Mouse (Mus musculus): ENCODE results near the gene Llgl2.
"Not testable (repeated sequence)": the region's sequence is repeated elsewhere in the genome, so short reads cannot be mapped to it uniquely, and the experiment has no call there.

The Llgl2 gene

DNA sequence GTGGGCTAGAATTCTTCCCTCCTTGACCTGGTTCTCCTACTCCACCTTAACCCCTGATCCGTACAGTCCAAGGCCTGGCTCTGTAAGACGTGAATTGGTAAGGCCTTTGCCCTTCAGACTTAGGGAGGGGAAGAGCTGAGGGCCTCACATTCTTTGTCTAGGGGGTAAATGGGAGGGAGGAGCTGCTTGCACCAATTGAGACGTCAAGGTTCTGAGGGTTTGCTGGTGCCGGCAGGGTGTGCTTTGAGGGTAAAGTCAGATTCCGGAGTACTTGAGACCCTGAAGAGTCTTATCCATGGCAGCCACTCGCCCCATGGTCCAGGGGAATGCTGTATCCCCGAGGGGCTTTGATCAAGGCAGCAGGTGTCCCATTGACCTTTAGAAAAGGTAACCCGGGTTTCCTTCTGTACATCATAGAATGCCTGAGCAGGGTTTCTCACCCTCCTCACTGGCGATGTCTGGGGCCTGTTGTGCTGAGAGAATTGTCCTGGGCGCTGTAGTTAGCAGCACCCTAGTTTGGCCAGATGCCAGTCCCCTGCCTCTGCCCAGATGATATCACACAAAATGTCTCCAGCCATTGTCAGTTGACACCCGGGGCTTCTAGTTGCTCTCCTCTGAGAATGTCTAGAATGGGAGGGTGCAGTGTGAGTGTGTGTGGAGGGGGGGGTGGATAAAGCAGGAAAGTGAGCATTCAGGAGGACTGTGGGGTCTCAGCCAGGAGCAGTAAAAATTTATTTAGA is 13.0 kb downstream of the Llgl2 start:
- DNase-seq, result peak in 1 of 2 experiments; percentile 78

DNA sequence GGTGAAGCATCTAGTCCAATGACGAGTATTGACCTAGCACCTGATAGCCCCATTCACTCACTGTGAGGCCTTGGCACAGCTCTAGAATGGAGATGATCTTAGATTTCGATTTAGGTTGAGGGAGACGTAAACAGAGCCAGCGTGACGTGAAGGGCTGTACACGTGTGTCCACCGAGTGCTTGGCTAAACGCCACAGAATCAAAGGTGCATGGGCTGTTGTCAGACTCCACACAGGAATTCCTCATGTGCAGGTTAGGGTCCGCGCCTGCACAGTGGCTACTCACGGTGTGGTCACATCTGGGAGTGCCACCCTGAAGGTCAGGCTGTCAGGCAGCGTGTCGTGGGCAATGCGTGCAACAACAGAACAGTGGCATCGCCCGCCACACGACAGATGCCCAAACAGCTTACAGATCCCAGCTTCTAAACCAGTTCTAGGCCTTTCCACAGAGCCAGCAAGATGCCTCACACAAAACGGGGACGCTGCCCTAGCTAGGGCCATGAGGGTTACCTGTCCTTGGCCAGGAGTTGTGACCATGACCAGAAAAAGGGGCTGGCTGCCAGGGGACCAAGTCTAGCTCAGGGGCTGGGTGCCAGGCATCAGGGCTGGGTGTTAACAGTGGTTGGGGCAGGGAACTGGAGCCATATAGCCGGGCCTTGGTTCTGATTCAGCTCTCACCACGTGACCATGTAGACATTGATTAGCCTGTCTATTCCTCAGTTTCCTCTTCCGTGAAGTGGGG is 13.9 kb downstream of the Llgl2 start:
- DNase-seq, result peak; percentile 67 to 78

DNA sequence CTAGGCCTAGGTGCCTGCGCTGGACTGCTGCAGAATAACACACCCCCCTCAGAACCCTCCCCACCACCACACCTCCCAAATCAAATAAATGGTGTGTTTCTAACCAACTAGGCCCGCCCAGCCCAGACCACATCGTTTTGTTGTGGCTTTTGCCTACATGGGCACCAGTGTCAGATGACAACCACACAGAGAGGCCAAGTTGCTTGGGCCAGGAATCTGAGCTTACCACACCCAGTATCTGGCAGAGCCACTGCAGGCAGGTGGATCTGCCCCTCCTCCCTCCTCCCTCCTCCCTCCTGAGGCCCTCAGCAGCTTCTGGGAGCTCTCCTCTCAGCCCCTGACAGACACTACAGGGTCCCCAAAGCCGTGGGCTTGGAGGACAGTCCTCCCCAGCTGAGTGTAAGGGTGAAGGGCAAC is 15.1 kb downstream of the Llgl2 start:
- DNase-seq, result peak; percentile 61 to 82

DNA sequence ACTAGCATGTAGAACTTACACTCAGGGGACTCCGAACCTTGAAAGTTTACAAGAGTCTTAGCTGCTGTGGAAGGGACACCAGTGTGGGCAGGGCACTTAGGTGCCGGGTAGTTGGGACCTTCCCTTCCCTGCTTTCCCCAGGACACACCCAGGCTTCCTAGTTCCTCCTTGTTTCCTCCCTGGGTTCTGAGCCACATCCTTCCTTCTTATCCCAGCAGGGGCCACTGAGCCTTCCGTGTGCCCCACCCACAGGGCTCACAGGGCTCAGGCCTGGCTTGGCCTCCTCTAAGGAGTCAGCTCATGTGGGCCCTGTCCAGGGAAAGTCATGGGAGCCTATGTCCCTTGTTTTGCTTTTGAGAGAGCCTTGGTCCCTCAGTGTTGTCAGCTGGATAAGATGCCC is 15.9 kb downstream of the Llgl2 start:
- no peak for DNase-seq

DNA sequence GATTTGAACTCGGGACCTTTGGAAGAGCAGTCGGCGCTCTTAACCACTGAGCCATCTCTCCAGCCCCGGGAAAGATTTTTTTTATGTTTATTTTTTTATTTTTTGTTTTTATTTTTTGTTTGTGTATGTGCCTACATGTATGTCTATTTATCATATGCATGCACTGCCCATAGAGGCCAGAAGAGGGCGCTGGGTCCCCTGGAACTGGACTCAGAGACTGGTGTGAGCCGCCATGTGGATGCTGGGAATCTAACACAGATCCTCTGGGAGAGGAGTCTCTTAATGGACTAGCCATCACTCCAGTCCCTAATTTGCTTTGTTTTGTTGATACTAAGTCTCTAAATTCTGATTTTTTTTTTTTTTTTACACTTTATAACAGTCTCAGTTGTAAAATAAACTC is 17.2 kb downstream of the Llgl2 start:
- DNase-seq, result no peak

DNA sequence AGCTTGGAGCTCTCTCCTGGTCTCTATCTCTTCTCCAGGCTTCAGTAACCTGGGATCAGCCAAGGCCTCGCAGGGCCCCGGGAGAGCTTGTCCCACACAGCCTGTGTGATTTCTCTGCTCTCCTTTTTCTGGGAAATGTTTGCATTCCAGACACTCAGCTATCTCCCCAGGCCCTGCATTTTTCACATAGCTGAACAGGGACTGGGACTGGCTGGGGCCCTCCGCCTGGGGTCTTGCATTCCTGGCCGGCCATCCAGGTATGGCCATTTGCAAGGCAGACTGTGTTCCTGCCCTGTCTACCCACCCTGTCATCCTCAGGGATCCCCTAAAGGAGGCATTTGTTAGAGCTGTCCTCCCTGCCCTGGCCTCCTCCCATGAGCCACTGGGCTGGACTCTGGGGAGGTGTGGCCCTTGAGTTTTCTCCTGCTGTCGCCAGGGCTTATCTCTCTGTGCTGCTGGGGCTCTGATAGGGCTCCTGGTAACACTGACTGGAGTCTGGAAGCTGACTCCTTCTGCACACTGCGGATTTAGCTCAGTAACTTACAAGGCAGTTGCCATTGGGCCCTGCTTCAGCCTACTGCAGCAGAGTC is 18.2 kb downstream of the Llgl2 start:
- peak in 1 of 2 experiments; percentile 67 for DNase-seq

DNA sequence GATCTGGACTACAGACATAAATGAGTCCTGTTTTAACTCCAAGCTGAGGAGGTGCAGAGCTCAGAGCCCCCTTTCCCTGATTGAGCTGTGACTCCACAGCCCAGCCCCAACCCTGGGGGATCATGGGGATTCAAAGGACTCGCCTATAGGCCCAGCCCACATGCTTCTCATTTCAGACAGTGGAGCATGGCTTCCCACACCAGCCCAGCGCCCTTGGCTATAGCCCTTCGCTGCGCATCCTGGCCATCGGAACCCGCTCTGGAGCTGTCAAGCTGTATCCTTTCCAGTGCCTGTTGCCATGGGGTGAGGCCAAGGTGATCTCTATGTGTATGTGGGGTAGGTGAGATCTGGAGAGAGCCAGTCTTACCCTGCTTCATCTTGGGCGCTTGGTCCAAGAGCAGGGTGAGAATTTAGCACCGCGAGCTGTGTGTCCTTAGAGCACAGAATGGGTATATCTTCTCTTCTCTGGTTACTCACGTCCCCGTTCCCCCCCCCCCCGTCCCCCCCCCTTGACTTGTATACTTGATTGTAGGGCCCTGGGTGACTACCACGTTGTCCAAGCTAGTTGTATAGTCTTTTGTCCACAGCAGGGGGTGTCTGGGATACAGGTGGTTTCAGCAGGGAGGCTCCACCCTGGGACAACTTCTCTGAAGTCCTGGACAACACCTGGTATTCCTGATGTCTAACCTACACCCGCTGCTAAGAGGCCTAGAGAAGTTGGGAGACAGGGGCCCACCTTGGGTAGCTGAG is 19.5 kb downstream of the Llgl2 start:
- DNase-seq, result peak in 1 of 2 experiments; percentile 58

DNA sequence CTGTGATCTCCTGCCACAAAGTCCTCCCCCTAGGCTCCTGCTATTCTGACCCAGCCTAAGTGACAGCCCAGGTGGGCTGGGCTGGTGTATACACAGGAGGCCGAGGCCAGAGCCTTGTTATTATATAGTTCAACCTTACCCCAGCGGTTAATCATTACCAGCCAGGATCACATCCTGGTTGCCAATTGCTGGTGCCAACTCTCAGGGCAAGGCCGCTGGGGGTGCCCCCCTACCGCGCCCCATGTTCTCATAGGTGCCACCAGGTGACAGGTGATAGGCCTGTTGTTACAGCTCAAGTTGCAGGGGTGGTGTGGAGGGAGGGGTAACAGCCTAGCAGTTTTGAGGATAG is 20.0 kb downstream of the Llgl2 start:
- peak; percentile 89 to 97 for DNase-seq

DNA sequence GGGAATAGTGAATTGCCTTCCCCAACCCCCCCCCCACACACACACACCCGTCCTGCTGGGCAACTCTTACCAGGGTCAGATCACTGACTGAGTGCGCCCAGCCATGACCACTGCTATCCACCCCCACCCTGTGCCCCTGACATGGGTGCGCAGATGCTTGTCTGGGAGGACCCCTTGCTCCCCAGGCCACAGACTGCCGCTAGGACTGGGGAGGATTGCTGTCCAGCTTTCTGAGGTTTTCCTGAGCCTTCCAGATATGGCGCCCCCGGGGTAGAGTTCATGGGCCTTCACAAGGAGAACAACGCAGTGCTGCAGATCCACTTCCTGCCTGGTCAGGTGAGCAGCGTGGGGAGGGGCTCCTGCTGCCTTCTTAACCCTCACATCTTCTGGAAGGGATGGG is 20.4 kb downstream of the Llgl2 start:
- DNase-seq, result peak; percentile 61 to 88

DNA sequence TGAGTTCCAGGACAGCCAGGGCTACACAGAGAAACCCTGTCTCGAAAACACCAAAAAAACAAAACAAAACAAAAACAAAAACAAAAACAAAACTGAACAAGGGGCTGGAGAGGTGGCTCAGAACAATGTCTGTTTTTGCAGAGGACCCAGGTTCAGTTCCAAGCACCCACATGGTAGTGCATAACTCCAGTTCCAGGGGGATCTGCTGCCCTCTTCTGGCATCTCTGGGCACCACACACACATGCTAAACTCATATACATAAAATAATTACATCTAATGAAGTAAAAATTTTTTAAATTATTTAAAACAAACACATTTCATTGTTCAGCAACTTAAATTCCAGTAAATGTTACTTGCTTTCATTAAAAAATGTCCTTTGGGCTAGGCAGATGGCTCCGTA is 22.0 kb downstream of the Llgl2 start:
- no peak for DNase-seq

DNA sequence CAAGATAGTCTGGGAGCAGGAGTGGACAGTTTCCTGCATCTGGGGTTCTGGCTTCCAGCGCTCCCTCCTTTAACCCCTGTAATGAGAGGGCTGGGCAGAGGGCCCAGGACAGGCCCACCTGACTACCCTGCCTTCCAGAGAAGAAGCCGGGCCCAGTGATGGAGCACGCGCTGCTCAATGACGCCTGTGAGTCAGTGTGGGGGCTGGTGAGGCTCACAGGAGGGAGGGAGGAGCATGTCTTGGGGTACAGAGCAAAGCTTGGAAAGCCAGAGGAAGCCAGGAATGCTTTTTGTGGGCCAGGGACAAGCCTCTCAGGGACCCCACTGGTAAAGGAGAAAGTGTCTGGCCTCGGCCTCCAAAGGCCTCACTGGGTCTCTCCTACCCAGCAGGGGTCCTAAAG is 30.8 kb downstream of the Llgl2 start:
- no peak for DNase-seq

DNA sequence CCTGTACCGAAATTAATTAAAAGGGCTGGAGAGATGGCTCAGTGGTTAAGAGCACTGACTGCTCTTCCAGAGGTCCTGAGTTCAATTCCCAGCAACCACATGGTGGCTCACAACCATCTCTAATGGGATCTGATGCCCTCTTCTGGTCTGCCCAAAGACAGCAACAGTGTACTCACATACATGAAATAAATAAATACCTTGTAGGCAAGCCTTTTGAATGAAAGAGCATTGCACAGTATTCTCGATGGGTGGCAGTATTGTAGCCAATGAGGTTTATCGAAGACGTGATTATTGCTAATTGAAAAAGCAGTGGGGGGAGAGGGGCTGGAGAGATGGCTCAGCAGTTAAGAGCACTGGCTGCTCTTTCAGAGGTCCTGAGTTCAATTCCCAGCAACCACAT is 33.3 kb downstream of the Llgl2 start:
- DNase-seq, result not testable (repeated sequence)

DNA sequence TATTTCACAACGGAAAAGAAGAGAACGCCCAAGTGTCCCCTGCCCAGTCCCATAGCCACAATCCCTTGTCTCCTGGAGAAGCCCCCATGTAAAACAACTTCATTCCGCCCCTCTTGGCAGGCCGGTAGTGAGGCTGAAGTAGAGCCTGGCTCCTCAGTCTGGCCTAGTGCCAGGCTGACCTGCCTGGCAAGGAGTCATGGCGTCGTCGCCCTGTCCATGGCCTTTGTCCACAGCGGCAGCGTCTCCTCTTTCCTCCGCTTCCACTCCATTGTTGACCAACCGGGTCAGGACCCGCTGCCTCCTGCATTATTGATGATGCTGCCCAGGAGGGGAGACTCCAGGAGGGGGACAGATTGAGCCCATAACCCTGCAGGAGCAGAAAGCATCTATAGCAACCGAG is 34.1 kb downstream of the Llgl2 start:
- peak; percentile 61 to 76 for DNase-seq

DNA sequence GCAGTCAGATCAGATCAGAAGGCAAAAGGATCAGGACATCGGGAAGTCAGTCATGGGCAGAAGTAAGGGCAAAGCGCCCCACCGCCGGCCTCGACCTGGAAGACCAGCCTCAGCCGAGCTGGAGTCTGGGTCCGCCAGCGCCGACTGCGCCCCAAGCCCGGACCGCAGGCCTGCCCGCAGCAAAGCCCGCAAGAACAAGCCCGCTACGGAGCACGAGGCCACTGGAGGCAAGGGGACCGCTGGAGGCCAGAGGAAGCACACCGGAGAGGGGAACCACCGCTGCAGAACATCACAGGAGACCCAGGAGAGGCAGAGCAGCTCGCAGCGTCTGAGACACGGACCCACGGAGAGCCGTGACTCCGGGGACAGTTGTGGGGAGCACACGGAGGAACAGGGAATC is 34.5 kb downstream of the Llgl2 start, which contains the start of gene Myo15b:
Gene Myo15b, plus strand, starts transcription at position 53 of the 400 bp plus-strand sequence.
- DNase-seq, result no peak

DNA sequence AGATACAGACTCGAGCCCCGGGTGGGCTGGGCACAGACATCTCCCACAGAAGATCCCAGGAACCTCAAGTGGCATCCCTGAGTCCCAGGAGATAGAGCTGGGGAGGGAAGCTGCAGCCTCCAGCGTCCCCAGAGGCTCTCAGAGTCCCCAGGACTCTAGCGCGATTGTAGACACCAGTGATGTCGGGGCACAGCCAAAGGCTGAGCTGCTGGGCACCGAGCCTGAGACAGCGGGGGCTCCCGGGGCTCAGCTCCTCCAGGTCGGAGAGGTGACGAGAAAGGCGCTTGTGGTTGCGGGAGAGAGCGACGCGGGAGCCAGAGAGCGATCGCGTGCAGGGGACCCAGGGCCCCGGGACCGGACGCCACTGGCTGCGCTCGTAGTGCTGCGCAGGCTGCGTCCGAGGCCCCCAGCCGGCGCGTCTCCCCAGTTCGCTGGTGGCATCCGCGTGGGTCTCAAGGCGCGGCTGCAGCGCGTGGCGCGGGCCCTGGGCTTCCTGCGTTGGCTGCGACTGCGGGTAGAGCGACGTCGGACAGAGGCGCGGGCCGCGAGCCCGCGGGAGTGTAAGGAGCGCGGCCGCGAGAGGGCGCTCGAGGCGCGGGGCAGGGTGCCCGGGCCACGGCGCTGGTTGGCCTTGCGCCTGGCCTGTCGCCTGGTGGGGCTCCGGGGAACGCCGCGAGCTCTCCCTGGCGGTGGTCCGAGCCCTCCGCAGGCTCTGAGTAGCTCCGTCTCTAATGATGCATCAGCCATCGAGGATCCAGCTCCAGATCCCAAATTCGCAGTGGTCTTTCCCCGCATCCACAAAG is 35.5 kb downstream of the Llgl2 start:
- DNase-seq, result peak; percentile 88 to 92

DNA sequence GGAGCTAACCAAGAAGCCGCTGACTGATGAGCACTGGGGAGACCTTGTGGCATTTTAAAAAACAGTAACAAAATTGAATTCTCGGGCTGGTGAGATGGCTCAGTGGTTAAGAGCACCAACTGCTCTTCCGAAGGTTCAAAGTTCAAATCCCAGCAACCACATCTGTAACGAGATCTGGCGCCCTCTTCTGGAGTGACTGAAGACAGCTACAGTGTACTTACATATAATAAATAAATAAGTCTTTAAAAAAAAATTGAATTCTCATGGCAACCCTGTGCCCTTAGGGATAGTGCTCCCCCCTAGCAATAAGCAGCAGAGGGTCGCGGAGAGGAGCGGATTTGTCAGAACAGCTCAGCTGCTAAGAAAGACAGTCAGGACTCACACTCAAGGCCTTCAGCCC is 40.0 kb downstream of the Llgl2 start:
- DNase-seq, result no peak

DNA sequence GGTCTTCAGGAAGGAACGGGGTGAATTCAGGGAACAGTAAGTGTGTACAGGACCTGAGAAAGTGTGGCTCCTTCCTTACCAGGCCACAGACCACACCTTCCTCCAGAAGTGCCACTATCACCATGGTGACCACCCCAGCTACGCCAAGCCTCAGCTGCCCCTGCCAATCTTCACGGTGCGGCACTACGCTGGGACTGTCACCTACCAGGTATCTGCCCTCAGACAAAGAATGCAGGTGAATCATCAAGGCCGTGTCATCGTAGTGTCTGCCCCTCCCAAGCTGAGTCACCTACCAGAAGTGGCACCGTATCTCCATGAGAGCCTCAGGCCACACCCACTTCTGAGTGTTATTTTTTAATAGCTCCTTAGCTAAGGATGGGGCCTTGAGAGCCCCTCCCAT is 45.5 kb downstream of the Llgl2 start:
- DNase-seq, result no peak

DNA sequence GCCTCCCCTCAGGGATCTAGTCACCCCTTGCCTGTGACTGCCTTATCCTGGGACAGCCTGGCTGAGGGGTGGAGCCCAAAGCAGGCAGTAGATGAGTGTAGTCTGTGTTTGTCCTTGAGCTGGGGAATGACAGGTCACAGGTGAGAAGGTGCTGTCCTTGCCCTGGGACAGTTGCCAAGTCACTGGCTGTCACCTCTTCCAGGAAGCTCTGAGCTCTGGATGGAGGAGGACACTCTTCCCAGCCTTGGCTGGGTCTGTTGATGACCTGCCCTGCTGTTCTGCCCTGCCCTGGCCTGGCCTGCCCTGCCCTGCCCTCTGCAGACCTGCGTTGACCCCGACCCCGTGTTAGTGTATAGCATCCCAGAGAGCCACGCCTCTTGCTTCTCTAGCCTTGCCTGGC is 48.6 kb downstream of the Llgl2 start:
- DNase-seq, result no peak

DNA sequence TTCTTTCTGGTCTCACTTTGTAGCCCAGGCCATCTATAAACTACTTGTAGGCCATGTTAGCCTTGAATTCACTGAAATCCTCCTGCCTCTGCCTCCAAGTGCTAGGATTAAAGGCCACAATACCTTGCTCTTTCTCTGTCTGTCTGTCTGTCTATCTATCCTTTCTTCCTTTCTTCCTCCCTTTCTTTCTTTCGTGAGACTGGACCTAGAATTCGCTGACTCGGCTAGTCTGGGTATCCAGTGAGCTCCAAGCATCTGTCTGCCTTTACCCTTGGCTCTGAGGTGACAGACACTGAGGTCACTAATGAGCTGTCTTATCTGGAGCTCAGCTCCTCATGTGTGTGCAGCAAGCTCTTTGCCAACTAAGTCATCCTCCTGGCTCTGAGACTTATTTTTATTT is 52.1 kb downstream of the Llgl2 start:
- DNase-seq, result no peak

DNA sequence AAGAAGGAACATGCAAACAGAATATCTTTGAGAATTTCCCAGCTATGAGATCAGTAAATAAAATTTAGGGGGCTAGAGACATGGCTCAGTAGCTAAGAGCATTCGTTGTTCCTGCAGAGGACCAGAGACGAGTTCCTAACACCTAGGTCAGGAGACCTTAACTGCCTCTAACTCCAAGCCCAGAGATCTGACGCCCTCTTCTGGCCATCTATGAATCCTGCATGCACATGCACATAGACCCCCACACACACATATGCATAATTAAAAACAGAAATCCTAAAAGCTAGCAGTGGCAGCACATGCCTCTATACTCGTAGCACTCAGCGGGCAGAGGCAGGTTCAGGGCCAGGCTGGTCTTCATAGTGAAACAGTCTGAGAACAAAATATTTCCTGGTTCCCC is 52.6 kb downstream of the Llgl2 start:
- DNase-seq, result no peak

DNA sequence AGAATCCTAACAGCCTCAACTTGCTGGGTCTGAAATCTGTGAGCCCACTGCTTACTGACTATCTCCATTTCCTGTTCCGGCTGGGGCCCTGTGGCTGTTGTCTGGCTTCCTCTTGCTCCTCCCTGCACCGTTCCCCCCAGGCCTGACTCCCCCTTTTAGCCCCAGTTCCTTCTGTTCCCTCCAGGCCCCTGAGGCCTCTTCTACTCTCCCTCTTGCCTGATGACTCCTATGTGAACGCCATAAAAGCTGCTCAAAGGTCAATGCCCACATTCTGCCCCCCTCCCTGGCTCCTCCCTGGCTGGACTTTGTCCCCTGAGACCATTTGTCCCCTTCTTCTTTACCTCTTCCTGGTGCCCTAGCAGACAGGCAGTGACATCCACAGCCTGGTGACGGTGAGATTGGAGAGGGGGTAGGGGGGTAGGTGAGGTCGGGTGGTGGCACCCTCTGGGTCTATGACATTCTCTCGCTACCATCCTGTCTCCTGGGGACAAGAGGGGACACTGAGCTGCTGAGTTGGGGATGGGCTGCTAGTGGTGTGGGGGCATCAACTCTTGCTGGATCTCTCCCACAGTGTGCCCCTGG is 53.4 kb downstream of the Llgl2 start:
- DNase-seq, result peak; percentile 75 to 87

DNA sequence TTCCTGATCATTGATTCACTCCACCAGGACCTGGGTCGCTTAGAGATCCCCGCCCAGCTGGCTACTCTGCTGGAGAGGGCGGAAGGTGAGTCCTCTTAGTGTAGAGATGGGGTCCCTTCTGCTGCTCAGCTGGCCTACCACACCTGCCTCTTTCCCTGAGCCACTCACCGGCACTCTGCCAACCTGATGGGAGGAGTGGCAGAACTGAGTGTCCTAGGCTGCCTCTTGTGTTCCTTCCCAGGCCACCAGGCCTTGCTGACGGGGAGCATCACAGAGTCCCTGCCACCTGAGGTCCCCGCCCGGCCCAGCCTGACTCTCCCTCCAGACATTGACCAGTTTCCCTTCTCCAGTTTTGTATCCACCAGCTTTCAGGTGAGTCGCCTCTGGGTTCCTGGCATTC is 54.2 kb downstream of the Llgl2 start:
- peak; percentile 61 to 76 for DNase-seq

Data from kidney, postnatal 25 days (tissue).